Mouse (Mus musculus): ENCODE results near the gene Tek.
"Not testable (repeated sequence)": the region's sequence is repeated elsewhere in the genome, so short reads cannot be mapped to it uniquely, and the experiment has no call there.

Tek gene

DNA sequence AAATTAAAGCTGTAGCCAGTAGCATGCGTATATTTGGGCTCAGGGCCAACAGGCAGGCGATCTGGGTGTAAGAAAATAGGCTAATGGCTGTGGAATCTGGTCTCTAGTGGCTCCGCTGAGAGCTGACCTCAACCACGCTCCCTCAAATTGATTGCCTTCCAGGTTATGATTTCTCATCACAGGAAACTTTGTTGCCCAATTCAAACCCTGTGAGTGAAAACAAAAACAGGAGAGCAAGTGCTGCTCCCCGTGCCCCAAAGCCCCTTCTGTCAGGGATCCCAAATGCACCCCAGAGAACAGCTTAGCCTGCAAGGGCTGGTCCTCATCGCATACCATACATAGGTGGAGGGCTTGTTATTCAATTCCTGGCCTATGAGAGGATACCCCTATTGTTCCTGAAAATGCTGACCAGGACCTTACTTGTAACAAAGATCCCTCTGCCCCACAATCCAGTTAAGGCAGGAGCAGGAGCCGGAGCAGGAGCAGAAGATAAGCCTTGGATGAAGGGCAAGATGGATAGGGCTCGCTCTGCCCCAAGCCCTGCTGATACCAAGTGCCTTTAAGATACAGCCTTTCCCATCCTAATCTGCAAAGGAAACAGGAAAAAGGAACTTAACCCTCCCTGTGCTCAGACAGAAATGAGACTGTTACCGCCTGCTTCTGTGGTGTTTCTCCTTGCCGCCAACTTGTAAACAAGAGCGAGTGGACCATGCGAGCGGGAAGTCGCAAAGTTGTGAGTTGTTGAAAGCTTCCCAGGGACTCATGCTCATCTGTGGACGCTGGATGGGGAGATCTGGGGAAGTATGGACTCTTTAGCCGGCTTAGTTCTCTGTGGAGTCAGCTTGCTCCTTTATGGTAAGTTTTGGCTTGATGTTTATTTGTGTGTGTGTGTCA, at the start of gene Tek:
Gene Tek, plus strand, starts transcription at position 452 of the 894 bp plus-strand sequence.
- no peak for DNase-seq

DNA sequence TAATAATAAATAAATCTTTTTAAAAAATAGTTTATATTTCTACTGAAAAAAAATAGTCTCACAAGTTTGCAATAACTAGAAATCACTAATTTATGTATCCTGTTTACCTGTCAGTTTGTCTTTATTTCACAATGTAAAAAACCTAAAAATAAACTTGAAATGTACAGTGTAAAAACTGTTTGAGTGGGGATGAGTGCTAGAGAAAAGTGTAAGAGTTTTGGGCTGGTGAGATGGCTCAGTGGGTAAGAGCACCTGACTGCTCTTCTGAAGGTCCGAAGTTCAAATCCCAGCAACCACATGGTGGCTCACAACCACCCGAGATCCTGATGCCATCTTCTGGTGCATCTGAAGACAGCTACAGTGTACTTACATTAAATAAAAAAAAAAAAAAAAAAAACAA, 49.3 kb upstream of the Tek start:
- DNase-seq: not testable (repeated sequence)

DNA sequence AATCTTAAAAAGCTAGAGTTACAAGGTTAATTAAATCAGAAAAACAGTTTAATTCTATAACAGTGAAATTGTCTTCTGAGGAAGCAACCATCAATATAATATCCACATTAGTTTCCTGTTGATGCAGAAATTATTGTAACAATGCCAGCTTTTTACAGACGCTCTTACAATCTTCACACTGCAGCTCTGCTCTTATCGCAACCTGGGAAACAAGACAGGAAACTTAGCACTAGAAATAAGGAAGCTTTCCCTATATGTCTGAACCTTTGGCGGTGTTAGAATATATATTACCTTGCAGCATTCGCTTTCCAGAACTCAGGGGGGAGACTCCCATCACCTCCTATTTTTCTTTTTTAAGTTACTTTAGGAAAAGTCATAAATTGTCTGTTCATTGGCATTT, 48.0 kb upstream of the Tek start:
- no peak for DNase-seq

DNA sequence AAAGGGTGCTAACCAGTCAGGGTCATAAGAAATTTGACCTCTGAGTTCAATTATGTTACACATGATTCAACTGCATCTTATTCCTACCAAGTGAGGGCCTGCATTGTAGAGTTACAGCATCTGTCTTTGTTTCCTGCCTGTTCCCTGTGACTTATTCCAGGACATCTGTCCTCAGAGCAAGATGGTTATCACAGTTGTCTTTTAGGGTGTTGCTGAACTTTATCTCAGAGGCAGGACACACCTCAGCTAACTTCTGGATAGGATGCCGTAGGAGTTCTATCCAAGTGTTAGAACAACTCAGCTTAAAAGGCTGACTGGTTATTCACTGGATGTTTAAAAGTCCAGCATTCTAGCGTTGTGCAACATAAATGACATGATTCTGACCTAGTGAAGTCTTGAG, 46.9 kb upstream of the Tek start:
- DNase-seq: no peak

DNA sequence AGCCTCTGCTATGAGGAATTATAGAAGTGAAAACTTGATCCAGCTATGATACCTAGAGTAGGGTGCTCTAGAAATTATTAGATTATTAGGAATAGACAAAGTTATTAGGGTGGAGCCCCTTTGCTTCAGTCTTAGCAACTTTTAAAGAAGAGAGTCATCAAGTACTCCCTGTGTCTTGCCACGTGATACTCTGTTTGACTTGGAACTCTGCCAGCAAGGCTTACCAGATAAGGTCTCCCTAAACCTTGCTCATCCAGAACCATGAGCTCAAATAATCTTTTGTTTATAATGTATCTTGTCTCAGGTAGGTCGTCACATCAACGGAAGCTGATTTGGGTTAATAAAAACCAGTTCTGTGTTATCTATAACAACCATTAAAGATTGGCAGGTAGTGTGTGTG, 42.7 kb upstream of the Tek start:
- no peak for DNase-seq

DNA sequence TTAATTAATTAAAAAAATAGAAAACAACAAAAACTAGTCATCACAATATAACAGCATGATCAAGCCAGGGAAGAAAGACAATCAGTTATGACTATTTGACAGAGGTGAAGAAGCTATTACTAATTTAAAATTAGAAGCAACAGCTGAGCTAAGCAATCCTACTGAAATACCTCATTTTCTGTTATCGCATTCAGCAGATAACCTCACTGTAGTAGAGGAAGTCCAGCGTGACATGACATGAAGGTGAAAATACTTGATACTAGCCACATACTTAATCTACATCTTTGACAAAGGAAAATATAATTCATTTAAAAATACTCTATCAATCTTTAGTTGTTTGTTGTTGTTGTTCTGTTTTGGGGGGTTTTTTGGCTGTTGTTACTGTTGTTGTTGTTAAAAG, 28.1 kb upstream of the Tek start:
- no peak for DNase-seq

DNA sequence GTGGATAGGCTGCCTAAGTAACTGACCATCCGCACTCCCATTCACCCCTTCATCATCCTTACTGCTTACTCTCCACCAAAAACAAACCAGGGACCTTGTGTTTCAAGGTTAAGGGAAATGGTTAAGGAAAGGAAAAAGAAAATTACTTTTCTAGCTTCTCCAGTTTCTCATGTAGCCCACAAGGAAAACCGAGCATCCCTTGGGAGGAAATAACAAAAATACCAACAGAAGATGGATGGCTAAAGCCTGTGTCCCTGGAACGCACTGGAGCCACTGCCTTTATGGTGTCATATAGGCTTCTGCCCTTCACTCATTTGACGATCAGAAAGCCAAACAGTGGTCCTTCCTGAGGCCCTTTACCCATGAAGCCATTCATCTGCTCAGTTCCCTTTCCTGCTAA, 27.7 kb upstream of the Tek start:
- DNase-seq: no peak

DNA sequence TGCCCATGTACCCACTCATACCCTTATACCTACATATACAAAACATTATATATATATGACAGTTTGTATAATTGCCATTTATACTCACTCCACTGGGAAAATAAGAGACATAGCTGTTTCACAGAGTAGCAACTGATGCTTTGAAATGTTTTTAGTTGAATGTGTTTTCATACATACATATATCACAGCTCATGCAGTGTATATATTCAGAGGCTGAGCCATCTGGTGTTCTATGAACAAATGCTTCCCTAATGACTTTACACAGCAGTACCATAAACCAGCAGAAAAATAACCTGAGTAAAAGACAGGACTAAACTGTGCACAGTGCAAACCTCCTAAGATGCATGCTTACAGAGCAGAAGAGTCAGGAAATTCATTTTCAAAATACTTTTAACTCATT, 25.3 kb upstream of the Tek start:
- DNase-seq: no peak

DNA sequence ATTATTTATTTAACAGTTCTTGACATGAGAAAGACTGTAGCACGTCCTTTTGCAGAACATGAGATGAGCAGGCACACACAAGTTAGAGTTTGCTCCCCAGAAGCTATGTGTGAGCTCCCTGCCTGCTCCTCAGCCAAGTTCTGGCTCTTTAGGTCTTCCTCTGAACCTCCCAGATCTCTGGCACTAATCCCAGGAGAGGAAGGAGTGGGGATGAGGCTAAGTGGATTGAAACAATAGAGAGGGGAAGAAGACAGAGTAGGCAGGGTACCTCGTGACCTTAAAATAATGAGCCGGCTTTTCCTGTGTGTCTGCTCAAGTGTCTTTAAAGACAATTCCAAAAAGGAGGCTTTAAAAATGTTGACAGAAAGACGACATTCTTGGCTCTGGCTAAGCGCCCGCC, 23.9 kb upstream of the Tek start:
- no peak for DNase-seq

DNA sequence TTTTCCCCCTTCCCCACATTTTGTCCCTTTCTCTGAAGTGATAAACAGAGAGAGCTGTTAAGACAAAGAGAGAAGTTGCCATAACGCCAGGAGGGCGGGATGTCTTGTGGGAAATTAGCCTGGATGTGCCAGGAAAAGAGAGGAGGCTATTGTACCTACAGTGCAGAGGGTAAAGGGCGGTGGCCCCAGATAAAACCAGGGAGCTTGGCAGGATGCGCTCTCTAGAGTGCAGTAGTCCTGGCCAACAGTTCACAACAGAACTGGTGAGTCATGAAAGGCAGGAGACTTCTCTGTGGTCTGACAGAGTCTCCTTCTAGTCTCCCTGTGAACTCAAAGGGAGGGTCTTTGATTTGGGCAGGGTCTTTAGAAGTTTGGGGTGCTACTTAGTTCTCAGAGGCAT, 13.3 kb upstream of the Tek start:
- DNase-seq: no peak

DNA sequence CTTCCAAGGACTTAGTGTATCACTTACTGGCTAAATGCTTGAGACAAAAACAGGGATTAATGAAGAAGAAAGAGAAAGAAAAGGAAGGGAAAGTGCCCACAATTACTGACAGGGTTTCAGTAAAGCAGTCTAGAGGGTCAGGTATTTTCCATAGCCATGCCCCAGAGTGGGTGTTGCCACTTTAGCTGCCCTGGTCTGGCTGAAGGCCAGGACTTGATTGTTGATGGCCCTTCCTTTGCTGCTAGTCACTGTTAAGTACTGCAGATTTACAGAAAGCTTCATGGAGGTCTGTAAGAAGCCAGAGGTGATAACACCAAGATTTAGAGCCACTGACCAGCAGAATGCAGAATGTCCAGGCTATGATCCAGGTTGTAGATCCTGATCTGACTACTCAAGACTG, 6.4 kb upstream of the Tek start:
- no peak for DNase-seq

DNA sequence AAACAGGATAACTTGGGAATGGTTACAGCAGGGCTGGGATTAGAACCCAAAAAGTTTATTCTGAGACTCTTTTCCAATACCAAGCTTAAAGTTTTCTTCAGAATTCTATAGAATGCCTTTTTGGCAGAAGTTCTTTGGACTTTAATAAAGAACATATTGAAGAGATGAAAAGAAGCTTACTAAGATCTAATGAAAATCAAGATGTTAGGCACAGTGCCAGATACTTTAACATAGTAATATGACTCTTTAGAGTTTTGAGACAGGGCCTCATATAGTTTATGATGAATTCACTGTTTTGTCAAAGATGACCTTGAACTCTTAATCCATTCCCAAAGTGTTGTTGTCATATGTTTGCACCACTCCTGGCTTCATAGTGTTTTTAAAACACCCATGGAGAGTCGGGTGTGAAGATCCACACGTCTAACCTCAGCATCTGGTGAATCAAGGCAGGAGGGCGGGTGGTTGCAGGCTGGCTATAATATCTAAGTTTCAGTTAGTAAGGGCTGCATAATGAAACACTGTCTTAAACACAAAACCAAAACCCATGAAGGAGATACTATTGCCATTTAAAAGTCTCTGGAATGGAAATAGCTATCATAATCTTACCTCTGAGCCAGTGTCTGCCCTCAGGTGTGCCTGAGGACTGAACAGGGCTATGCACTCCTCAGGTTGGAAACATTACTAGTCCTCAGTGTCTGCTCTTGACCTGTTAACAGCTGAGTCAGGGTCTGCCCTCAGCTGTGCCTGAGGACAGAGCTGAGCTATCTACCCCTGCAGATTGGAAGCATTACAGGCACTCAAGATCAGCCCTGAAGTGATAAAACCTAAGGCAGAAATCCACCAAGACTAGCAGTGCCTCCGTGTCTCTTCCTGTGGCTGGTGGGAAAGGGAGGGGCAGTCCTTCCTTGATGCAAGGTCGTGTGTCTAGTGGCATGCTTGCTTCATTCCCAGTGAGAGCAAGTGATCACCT, 1.5 kb upstream of the Tek start:
- no peak for DNase-seq

DNA sequence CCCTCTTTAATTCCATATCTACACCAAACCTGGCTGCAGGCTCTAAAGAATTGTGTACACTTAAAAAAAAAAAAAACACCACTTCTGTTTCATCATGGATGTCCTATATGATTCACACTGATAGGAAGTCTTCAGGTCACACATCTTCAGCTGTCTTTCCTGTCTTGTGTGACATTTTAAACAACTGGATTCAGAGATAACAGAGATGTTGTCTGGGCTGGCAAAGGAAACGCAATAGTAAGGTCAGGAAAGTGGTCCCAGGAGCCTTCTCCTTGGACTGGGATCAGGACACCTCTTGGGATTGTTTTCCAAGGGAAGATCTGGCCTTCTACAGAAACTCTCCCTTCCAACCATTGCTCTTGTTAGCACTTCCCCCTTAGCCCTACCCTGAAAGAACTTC, 2.7 kb downstream of the Tek start:
- no peak for DNase-seq

DNA sequence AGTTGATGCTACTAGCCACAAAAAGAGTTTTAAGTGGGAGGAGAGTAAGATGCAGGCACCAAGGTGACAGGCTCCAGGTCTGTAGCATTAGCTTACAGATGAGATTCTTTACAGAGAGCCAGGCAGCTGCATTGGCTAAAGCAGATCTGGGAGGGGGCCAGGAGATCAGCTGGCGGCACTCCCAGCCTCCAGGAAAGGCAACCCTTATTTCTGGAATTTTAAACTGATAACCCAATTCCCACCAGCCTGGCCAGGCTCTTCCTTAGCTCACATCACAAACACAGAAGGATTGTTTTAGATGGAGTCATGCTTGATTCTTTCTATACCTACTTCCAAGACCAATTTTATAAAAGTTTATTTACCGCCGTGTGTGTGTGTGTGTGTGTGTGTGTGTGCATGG, 6.7 kb downstream of the Tek start:
- no peak for DNase-seq

DNA sequence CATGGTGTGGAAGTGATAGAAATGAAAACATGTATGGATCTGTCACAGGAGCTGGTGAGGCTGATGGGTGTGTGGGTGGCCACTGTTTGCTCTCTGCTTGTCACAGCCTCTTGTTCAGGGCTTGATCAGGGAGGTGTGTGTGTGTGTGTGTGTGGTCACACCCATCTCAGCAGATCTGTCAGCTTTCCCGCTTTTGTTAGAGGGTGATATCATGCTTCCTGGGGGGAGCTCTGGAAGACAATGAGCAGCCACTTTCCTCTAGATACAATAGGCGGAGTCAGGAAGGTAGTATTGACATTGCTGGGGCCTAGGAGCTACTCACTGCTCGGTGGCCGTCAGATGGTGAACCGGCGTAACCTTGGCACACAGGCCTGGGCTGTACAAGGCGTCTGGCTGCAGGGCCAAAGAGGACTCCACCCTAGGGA, 7.3 kb downstream of the Tek start:
- DNase-seq: no peak

DNA sequence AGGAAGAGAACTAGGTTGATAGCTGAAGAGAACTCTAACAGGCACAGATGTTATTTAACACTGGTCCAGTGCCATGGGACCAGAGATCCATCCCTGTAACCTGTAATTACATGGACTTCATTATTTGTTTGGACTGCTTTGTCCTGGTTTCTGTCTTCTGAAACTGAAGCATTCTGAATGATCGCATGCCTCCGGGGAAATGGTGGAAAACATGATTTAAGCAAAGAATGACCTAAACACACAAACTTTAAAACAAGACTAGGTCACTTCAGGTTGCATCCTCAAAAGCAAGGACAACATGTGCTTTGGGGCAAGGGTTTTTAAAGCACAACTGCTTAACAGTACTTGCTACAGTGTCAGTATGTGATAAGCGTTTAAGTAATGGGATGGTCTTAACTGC, 8.2 kb downstream of the Tek start:
- DNase-seq: no peak

DNA sequence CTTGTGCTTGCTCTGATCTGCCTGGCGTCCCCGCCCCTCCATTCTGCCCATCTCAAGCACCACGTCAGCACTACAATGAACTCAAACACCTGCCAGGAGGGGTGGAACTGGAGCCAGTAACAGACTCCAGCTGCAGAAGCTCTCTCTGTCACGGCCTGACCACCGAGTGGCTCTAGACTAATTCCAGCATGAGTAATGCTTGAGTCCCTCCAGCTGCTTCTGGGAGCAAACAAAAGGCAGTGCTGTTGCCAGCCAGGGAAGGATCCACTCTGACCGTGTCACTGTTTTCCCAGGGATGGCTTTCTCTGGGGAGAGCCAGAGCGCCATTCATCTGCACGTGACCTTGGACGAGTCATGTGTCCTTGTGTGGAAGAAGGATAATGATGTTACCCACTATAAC, 13.4 kb downstream of the Tek start:
- no peak for DNase-seq

DNA sequence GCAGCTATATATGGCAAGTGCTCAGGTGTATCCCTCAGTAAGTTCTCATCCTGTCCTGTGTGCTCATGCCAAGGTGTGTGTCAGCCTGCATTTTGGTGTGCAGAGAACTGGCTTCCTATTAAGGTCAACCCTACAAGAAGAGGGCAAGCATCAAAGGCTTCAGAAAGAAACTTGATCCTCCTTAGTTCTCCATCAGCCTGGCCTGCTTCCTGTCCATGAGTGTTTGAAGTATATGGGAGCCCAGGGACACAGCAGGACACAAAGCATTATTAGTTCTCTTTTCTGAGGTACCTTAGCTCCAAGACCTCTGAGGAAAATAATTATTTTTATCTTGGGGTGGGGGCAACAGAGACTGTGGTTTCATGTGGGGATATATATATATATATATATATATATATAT, 26.1 kb downstream of the Tek start:
- no peak for DNase-seq

DNA sequence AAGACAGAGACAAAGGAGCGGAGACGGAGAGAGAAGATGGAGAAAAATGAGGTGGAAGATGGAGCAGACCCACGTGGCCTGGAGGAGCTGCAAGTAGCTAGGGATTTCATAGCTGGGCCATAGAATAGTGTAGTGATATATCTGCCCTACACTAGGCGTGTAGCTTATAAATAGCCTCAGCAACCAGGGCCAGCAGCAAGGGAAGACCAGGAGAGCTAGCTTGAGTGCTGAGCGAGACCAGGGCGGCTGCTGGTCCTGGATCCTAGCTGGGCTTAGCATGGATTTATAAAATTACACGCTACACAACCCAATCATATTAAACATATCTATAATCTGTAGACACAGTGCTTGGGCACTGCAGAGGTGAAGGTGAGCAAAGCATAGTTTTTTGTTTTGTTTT, 27.1 kb downstream of the Tek start:
- no peak for DNase-seq

DNA sequence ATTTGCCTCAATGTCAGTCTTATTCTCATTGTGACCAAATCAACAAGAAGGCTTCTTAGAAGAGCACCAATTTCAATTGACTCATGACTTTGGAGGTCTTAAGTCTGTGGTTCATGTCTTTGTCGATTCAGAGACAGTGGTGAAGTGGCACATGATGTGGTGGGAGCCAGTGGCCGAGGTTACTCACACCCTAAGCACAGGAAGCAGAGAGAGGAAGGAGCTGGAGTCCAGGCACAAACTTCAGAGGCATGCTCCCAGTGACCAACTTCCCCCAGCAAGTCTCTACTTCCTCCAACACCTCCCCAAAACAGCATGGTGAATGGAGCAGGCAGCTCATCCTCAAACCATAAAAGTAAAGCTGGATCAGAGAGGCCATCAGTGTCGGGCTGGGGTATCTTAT, 29.5 kb downstream of the Tek start:
- no peak for DNase-seq

DNA sequence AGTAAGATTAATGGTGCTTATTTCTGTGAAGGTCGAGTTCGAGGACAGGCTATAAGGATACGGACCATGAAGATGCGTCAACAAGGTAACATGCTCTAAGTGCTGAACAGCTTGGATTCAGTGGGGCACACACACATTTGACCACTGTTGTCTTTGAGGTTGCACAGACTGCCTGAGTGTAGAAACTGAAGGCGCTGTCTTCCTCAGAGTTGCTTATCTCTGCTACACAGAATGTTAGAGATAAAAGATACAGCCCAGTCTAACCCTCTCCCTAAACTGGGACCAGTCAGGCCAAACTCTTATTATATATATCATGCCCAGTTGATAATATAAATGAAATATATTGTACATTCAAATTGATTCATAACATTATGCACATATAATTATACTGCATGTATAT, 42.0 kb downstream of the Tek start:
- DNase-seq: no peak

DNA sequence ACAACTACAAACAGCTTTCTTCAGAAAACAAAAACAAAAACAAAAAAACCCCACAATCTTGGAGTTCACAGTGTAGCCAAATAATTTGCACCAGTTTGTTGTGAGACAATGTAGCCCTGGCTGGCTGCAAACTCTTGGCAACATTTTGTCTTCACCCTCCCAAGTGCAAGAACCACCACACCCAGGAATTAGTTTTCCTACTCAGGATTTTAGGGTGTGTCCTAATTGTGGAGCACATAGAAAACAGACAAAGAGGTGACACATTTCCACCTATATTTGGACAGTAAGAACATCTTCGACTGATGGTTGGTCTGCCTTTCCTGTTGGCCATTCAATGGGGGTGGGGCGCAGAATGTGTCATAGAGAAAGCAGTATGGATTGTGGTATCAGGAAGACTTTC, 46.8 kb downstream of the Tek start:
- no peak for DNase-seq

DNA sequence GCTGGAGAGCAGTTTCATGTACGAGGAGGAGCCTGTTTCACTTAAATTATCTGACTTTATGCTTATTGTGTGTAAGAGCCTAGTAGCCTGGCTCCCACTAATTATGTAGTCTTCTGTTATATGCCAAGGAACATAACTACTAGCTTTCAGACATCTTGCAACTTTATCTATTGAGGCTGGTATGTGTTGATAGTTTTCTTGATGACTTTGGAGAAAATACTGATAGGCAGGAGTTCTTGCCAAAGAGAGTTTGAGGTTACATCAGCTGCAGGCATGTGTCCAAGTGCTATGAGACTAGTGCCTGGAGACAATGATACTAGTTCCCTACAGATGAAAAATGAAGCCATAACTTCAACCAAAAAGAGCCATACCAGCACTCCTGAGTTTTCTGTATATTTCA, 64.1 kb downstream of the Tek start:
- no peak for DNase-seq

DNA sequence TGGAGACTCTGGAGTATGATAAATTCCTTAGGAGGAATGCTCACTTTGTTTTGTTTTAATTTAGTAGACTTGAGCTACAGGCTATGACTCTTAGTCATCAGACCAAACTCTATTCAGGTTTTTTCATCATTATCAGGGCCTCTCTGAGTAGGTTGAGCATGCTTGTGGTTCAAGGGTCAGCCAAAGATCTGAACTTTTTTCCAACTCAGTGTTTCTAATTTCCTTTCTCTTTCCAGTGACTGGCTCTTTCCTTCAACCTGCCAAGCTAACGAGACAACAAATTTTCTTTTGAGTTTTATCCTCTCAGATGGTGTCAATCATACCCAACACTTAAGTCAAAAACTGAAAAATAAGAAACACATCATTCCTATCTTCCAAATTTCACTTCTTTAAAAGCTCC, 71.5 kb downstream of the Tek start:
- no peak for DNase-seq

Measured in thymus, postnatal 36 days (tissue).